Mouse (Mus musculus): ENCODE results near the gene Topbp1. TPM values are rescaled to one million over a fixed set of nuclear protein-coding genes. Genes with fewer than 3 reads are reported as not detected.

Topbp1 gene
- polyA plus RNA-seq, 1 experiment from 2014 or later, result 64.7 TPM

GRCm38 (mm10) chr9:103387011-103387653 is 82.1 kb downstream of the Topbp1 start:
- no peaks in the 10 kb centered on the region for H3K9me3 ChIP-seq (replicated peaks)
- H3K4me3 ChIP-seq, result no peak overlapping the region
- 68% methylated on average over 10 of the region's 10 CpGs for WGBS
- no peak overlapping the region for H3K9ac ChIP-seq
- H3K27me3 ChIP-seq (replicated peaks), result no peaks in the 10 kb centered on the region
- no peak for ATAC-seq (ENCODE audit: insufficient number of reproducible peaks, low FRiP score)
- H3K36me3 ChIP-seq, result no peaks in the 10 kb centered on the region
- peaks cover 18% of the 10 kb centered on the region for H3K4me1 ChIP-seq (replicated peaks)
- no peak overlapping the region for H3K27ac ChIP-seq (ENCODE audit: poor library complexity, severe bottlenecking)
- H3K4me2 ChIP-seq, result no peak overlapping the region

- 91% methylated on average over 6 of the region's 6 CpGs for WGBS
- Histone ChIP-seq H3K27me3 (replicated peaks) (no peaks in the 10 kb centered on the region), H3K4me2 (no peak overlapping the region), H3K27ac (ENCODE audit: poor library complexity, severe bottlenecking) (no peak overlapping the region), H3K4me1 (replicated peaks) (peaks cover 15% of the 10 kb centered on the region; the same call in 1 of the 2 replicates), H3K9ac (no peak overlapping the region), H3K4me3 (no peak overlapping the region), H3K36me3 (no peaks in the 10 kb centered on the region), H3K9me3 (replicated peaks) (no peaks in the 10 kb centered on the region)
- no peak for ATAC-seq (ENCODE audit: insufficient number of reproducible peaks, low FRiP score)
Observed at GRCm38 (mm10) chr9:103389261-103389660, 84.2 kb downstream of the Topbp1 start.

GRCm38 (mm10) chr9:103391796-103392372 is 86.9 kb downstream of the Topbp1 start:
- Histone ChIP-seq H3K4me2 (no peak overlapping the region), H3K27ac (ENCODE audit: poor library complexity, severe bottlenecking) (no peak overlapping the region), H3K9me3 (replicated peaks) (peaks cover 4% of the 10 kb centered on the region), H3K4me1 (replicated peaks) (peaks cover 14% of the 10 kb centered on the region; the same call in 1 of the 2 replicates), H3K27me3 (replicated peaks) (no peaks in the 10 kb centered on the region), H3K4me3 (no peak overlapping the region), H3K36me3 (no peaks in the 10 kb centered on the region), H3K9ac (no peak overlapping the region)
- 65% methylated on average over 6 of the region's 6 CpGs for WGBS
- ATAC-seq (ENCODE audit: insufficient number of reproducible peaks, low FRiP score), result no peak

- Histone ChIP-seq H3K27me3 (replicated peaks) (no peaks in the 10 kb centered on the region), H3K27ac (ENCODE audit: poor library complexity, severe bottlenecking) (no peak overlapping the region), H3K36me3 (no peaks in the 10 kb centered on the region), H3K4me1 (replicated peaks) (peaks cover 6% of the 10 kb centered on the region; the same call in 1 of the 2 replicates), H3K9me3 (replicated peaks) (peaks cover 12% of the 10 kb centered on the region), H3K4me3 (no peak overlapping the region), H3K4me2 (no peak overlapping the region), H3K9ac (no peak overlapping the region)
- 81% methylated on average over 11 of the region's 11 CpGs for WGBS
- no peak for ATAC-seq (ENCODE audit: insufficient number of reproducible peaks, low FRiP score)
Observed at GRCm38 (mm10) chr9:103393256-103393655, 88.2 kb downstream of the Topbp1 start.

- ATAC-seq (ENCODE audit: insufficient number of reproducible peaks, low FRiP score), result no peak
- Histone ChIP-seq H3K4me3 (no peak overlapping the region), H3K9me3 (replicated peaks) (peaks cover 20% of the 10 kb centered on the region), H3K27ac (ENCODE audit: poor library complexity, severe bottlenecking) (no peak overlapping the region), H3K27me3 (replicated peaks) (no peaks in the 10 kb centered on the region), H3K9ac (no peak overlapping the region), H3K4me1 (replicated peaks) (no peaks in the 10 kb centered on the region; the same call in 1 of the 2 replicates), H3K4me2 (no peak overlapping the region), H3K36me3 (no peaks in the 10 kb centered on the region)
- 62% methylated on average over 21 of the region's 21 CpGs for WGBS
Observed at GRCm38 (mm10) chr9:103398509-103399157, 93.6 kb downstream of the Topbp1 start.

Other genes with a start within 250 kb of the Topbp1 start
- gene Rab6b, start 193.4 kb upstream of the Topbp1 start, polyA plus RNA-seq (2016; fragmentation: Nextera tagmentation; extraction: Ambion mirVana), result 3.0 and 3.2 TPM in 2 replicates
- 44.1 and 45.6 TPM in 2 replicates for gene Srprb, start 103.1 kb upstream of the Topbp1 start, polyA plus RNA-seq (2016; fragmentation: Nextera tagmentation; extraction: Ambion mirVana)
- 7.0 TPM in 2 replicates for gene Gm20425, start 74.9 kb upstream of the Topbp1 start, polyA plus RNA-seq (2016; fragmentation: Nextera tagmentation; extraction: Ambion mirVana)
- gene Trf, start 74.8 kb upstream of the Topbp1 start, polyA plus RNA-seq (2016; fragmentation: Nextera tagmentation; extraction: Ambion mirVana), result 35.9 and 80.5 TPM in 2 replicates
- gene 1300017J02Rik, start 133 bp upstream of the Topbp1 start, polyA plus RNA-seq (2016; fragmentation: Nextera tagmentation; extraction: Ambion mirVana), result 7.6 and 8.1 TPM in 2 replicates
- 97.8 and 103 TPM in 2 replicates for gene Cdv3, start 60.6 kb downstream of the Topbp1 start, polyA plus RNA-seq (2016; fragmentation: Nextera tagmentation; extraction: Ambion mirVana)
- 0.37 and 0.68 TPM in 2 replicates for gene Bfsp2, start 175.2 kb downstream of the Topbp1 start, polyA plus RNA-seq (2016; fragmentation: Nextera tagmentation; extraction: Ambion mirVana)

All from heart, embryonic 12.5 days (tissue).